Mouse (Mus musculus) forebrain, embryonic 11.5 days (tissue): Measurements from ENCODE around the gene Gbp8. TPM values are rescaled to one million over a fixed set of nuclear protein-coding genes. Genes with fewer than 3 reads are reported as not detected.

Experiments used
- ATAC-seq: fragments of 200-750 bp; cut with Nextera tagmentation; replicated peaks from 2 replicates; pipeline ENCODE4 v1.8.0; 2017; ENCODE audit warnings: moderate TSS enrichment; ENCODE audit not compliant: low FRiP score
- DNase-seq: peaks from one replicate; pipeline ENCODE4 v3.0.0-alpha.2; 2017; ENCODE audit warnings: low spot score
- H3K27ac ChIP-seq: fragments of 300-500 bp; sonication (generic); 2 replicates; pipeline ENCODE4 v1.5.1; 2014; ENCODE audit warnings: low read depth, low read length
- H3K27me3 ChIP-seq: fragments of 300-500 bp; sonication (generic); 2 replicates; pipeline ENCODE4 v1.6.1; 2014; ENCODE audit warnings: mild to moderate bottlenecking, low read length, mixed read lengths; ENCODE audit not compliant: control insufficient read depth, insufficient read depth
- H3K36me3 ChIP-seq: fragments of 300-500 bp; sonication (generic); 2 replicates; pipeline ENCODE4 v1.6.1; 2014; ENCODE audit warnings: mild to moderate bottlenecking, low read length, moderate library complexity, mixed read lengths; ENCODE audit not compliant: control insufficient read depth, insufficient read depth
- H3K4me1 ChIP-seq: fragments of 300-500 bp; sonication (generic); replicated peaks from 2 replicates; pipeline ENCODE4 v1.6.1; 2014; ENCODE audit warnings: low read length, mixed read lengths; ENCODE audit not compliant: control insufficient read depth, insufficient read depth
- H3K4me2 ChIP-seq: fragments of 300-500 bp; sonication (generic); 2 replicates; pipeline ENCODE4 v1.6.1; 2014; ENCODE audit warnings: low read depth, mild to moderate bottlenecking, low read length, moderate library complexity, mixed read lengths; ENCODE audit not compliant: severe bottlenecking
- H3K4me3 ChIP-seq: fragments of 300-500 bp; sonication (generic); 2 replicates; pipeline ENCODE4 v1.5.1; 2014; ENCODE audit warnings: low read depth, low read length
- H3K9ac ChIP-seq: fragments of 300-500 bp; sonication (generic); 2 replicates; pipeline ENCODE4 v1.6.1; 2014; ENCODE audit warnings: low read length
- H3K9me3 ChIP-seq: fragments of 300-500 bp; sonication (generic); 2 replicates; pipeline ENCODE4 v1.6.1; 2016; ENCODE audit warnings: low read length, mixed read lengths; ENCODE audit not compliant: control insufficient read depth
- WGBS: fragments of 180-500 bp; shearing (Covaris S2); extraction: QIAGEN DNeasy Blood & Tissue Kit; methylation state at CpG from one replicate; pipeline ENCODE4 v1.1.7; 2014; 5-methylcytosine and 5-hydroxymethylcytosine counted together
- polyA plus RNA-seq: library from polyadenylated mRNA; unstranded; fragments of >200 nt; fragmentation: Nextera tagmentation; extraction: Ambion mirVana; gene quantifications from 2 replicates; pipeline ENCODE4 v1.2.1, GENCODE M21; 2014

The Gbp8 gene
- polyA plus RNA-seq, 1 experiment from 2014 or later, result not detected

- ATAC-seq (no peak), DNase-seq (no peak)
- 88% methylated on average over 4 of the region's 4 CpGs for WGBS
- Histone ChIP-seq H3K9ac (no peak overlapping the region), H3K27me3 (no peaks in the 10 kb centered on the region), H3K36me3 (no peaks in the 10 kb centered on the region), H3K9me3 (no peaks in the 10 kb centered on the region; the same call in 1 of the 2 replicates), H3K4me1 (no peaks in the 10 kb centered on the region), H3K27ac (no peak overlapping the region), H3K4me3 (no peak overlapping the region), H3K4me2 (no peak overlapping the region)
Measured at GRCm38 (mm10) chr5:105011570-105011969, 127.8 kb downstream of the Gbp8 start.

- H3K4me2 ChIP-seq, result no peak overlapping the region
- no peaks in the 10 kb centered on the region; the same call in 1 of the 2 replicates for H3K9me3 ChIP-seq
- no peak for DNase-seq
Measured at GRCm38 (mm10) chr5:105010376-105010775, 129.0 kb downstream of the Gbp8 start.

GRCm38 (mm10) chr5:104989411-104989810, 149.9 kb downstream of the Gbp8 start:
- DNase-seq, result no peak
- ATAC-seq, result no peak
- Histone ChIP-seq H3K9me3 (no peaks in the 10 kb centered on the region), H3K27me3 (no peaks in the 10 kb centered on the region), H3K4me3 (no peak overlapping the region), H3K36me3 (no peaks in the 10 kb centered on the region), H3K9ac (no peak overlapping the region), H3K27ac (no peak overlapping the region), H3K4me1 (no peaks in the 10 kb centered on the region), H3K4me2 (no peak overlapping the region)
- WGBS, result 91% methylated on average over 2 of the region's 2 CpGs

More at GRCm38 (mm10) chr5:105010376-105010775, 129.0 kb downstream of the Gbp8 start:
- H3K4me3 ChIP-seq, result no peak overlapping the region
- no peaks in the 10 kb centered on the region for H3K27me3 ChIP-seq
- no peak overlapping the region for H3K27ac ChIP-seq
- H3K36me3 ChIP-seq, result no peaks in the 10 kb centered on the region
- H3K9ac ChIP-seq, result no peak overlapping the region
- ATAC-seq, result no peak
- H3K4me1 ChIP-seq, result no peaks in the 10 kb centered on the region

- DNase-seq (no peak), ATAC-seq (no peak)
- no peaks in the 10 kb centered on the region for H3K9me3 ChIP-seq
- no peak overlapping the region for H3K9ac ChIP-seq
- no peaks in the 10 kb centered on the region for H3K4me1 ChIP-seq
- H3K4me3 ChIP-seq, result no peak overlapping the region
- H3K4me2 ChIP-seq, result no peak overlapping the region
- H3K27ac ChIP-seq, result no peak overlapping the region
- H3K27me3 ChIP-seq, result no peaks in the 10 kb centered on the region
- no peaks in the 10 kb centered on the region for H3K36me3 ChIP-seq
- 40% methylated on average over 2 of the region's 2 CpGs for WGBS
Measured at GRCm38 (mm10) chr5:104988000-104988399, 151.3 kb downstream of the Gbp8 start.

GRCm38 (mm10) chr5:104986706-104987105, 152.6 kb downstream of the Gbp8 start:
- WGBS, result 61% methylated on average over 1 of the region's 1 CpGs
- no peak overlapping the region for H3K27ac ChIP-seq
- no peak overlapping the region for H3K4me2 ChIP-seq
- H3K9me3 ChIP-seq, result no peaks in the 10 kb centered on the region
- no peak for ATAC-seq
- no peaks in the 10 kb centered on the region for H3K27me3 ChIP-seq
- H3K4me3 ChIP-seq, result no peak overlapping the region
- no peak for DNase-seq
- no peaks in the 10 kb centered on the region for H3K36me3 ChIP-seq
- no peaks in the 10 kb centered on the region for H3K4me1 ChIP-seq
- H3K9ac ChIP-seq, result no peak overlapping the region

GRCm38 (mm10) chr5:104982535-104982934, 156.8 kb downstream of the Gbp8 start, which contains the start of gene Abcg3:
Gene Abcg3 (minus strand): TSS chr5:104982718.
- no peaks in the 10 kb centered on the region for H3K4me1 ChIP-seq

GRCm38 (mm10) chr5:104979040-104979513, 160.3 kb downstream of the Gbp8 start:
- Histone ChIP-seq H3K4me2 (no peak overlapping the region), H3K9ac (no peak overlapping the region), H3K9me3 (no peaks in the 10 kb centered on the region), H3K36me3 (no peaks in the 10 kb centered on the region), H3K4me1 (no peaks in the 10 kb centered on the region), H3K4me3 (no peak overlapping the region), H3K27ac (no peak overlapping the region), H3K27me3 (no peaks in the 10 kb centered on the region)
- WGBS, result 83% methylated on average over 2 of the region's 2 CpGs
- ATAC-seq (no peak), DNase-seq (no peak)

More at GRCm38 (mm10) chr5:104982535-104982934, 156.8 kb downstream of the Gbp8 start, which contains the start of gene Abcg3:
- ATAC-seq (no peak), DNase-seq (no peak)
- no peak within 1 kb of the TSS for H3K27ac ChIP-seq
- no peak within 1 kb of the TSS for H3K4me2 ChIP-seq
- no peaks in the 10 kb centered on the region for H3K27me3 ChIP-seq
- no peak within 1 kb of the TSS for H3K4me3 ChIP-seq
- no peaks in the 10 kb centered on the region for H3K9me3 ChIP-seq
- no peak within 1 kb of the TSS for H3K9ac ChIP-seq
- no peaks in the 10 kb centered on the region for H3K36me3 ChIP-seq
- WGBS, result 32% methylated on average over 12 of the region's 12 CpGs

Other genes with a start within 250 kb of the Gbp8 start
- 0.07 and 0.48 TPM in 2 replicates for gene Abcg3, start 156.8 kb downstream of the Gbp8 start, polyA plus RNA-seq
- gene Gbp9, start within 50 bp of the Gbp8 start, polyA plus RNA-seq, result 0.67 and 0.90 TPM in 2 replicates
- gene Gbp4, start within 50 bp of the Gbp8 start, polyA plus RNA-seq, result 0.17 and 0.81 TPM in 2 replicates
- 0.11 TPM in 1 of 2 replicates, not detected in the other for gene Gbp10, start 100.0 kb upstream of the Gbp8 start, polyA plus RNA-seq
- not detected in 2 replicates for gene Gm43302, start 154.2 kb upstream of the Gbp8 start, polyA plus RNA-seq
- 0.08 and 0.17 TPM in 2 replicates for gene Gbp6, start 154.2 kb upstream of the Gbp8 start, polyA plus RNA-seq